Mouse (Mus musculus) brain, adult 2 months (tissue): ENCODE measurements around the gene Gm10959.
"Not testable (repeated sequence)": the region's sequence is repeated elsewhere in the genome, so short reads cannot be mapped to it uniquely, and the experiment has no call there.

Experiments
- DNase-seq: peaks from one replicate; pipeline ENCODE4 v3.0.0; 2011; ENCODE audit warnings: low read depth, low spot score

Gm10959 gene

DNA sequence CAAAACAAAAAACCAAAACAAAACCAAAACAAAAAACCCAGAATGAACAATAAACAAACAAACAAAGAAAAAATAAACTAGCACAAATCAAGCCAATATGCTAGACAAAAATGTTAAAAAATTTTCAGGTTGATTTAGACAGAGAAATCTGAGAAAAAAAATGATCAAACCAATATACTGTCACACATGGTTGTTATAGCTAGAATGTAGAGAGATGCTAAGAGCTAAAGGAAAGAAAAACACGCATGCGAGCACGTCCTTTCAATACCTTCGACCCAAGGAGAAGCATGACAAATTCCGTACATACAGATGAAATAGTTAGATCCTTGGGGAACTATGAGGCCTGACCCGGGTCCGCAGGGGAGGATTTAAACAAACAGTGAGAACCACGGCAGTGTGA lies at the start of gene Gm10959:
Gene Gm10959, minus strand, starts transcription at position 101 of the 400 bp plus-strand sequence.
- DNase-seq, result no peak

DNA sequence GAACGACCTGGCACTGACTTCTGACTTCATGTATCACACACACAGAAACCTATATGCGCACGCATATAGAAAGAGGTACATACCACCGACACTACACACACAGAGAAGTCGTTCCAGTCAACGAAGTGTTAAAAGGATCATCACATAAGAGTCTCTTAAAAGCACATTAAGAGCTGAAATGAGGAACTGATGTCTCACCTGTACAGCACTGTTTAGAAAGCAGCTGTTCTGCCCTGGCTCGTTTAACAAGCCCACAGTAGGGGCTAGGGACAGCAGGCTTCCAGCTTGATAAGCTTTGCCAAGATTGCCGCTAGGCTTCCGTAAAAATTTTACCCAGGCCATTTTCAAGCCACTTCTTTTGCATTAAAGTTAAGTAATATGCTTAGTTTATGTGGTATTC lies 49.2 kb upstream of the Gm10959 start:
- DNase-seq, result no peak

DNA sequence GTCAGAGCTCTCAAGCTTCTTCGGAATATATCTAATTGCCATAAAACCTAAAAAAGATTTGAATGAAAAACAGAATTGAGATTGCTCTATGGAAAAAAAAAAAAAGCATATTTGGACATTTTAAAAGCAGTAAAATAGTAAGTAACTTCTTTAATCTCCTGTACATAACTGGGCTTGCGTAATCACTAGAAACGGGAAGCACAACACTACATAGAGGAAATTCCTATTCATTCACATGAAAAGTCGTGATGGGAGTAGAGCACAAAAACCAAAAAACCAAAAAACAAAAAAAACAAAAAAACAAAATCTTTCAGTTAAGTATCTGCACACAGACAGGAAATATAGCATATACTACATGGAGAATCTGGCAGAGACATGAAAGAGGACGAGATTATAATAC lies 45.1 kb upstream of the Gm10959 start:
- DNase-seq, result no peak

DNA sequence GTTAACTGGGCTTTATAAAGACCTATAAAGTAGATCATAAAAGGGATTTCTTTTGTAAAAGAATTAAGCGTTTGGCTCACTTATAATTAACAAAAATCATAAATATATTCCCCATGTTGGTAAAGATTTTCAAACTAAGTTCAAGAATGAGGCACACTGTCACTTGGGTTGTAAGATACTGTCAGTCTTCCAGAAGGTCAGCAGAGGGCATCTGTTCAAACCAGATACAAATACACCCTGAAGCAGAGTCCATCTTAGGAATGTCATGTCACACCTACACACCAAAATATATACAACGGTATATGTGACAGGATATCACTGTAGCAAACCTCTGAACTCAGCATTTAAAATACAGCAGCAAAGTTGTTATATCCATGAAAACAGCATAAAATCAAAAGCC lies 31.0 kb upstream of the Gm10959 start:
- DNase-seq, result no peak

DNA sequence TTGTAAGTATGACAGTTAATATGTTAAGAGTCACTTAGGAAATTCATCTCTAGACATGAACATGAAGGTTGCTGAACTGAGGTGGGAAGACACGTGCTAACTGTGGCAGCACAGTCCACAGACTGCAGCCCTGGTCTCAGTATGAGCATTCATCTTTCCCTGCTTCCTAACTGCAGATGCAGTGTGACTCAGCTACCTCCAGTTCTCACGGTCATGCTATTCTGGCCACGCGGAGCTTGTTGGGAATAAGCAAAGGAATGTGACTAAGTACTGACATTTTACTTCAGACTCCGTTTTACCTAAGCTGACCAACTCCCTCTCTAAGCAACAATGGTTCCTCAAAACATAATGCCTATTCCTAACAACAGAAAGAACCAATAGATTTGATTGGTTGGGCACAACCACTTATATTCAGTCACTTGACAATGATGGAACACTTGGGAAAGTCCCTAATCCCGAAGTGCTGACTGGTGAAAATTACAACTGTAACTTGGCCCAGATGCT lies 24.3 kb upstream of the Gm10959 start:
- DNase-seq, result peak; percentile 47

DNA sequence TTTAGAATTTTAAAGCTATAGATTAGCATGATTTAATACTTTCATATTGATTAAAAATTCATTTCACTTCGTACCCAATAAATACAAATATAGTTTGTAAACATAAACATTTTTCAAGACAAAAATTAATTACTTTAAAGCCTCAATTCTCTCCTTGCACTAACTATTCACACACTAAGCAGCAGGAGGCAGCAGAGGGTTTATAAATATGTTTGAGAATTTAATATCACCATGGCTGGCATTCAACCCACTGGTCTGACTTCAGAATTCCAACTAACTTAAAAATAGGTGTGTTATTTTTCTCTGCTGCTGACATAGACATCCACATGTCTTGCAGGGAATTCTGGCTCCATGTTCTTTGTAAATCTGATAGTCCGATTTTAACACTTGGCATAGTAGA lies 20.1 kb upstream of the Gm10959 start:
- DNase-seq, result peak; percentile 56

DNA sequence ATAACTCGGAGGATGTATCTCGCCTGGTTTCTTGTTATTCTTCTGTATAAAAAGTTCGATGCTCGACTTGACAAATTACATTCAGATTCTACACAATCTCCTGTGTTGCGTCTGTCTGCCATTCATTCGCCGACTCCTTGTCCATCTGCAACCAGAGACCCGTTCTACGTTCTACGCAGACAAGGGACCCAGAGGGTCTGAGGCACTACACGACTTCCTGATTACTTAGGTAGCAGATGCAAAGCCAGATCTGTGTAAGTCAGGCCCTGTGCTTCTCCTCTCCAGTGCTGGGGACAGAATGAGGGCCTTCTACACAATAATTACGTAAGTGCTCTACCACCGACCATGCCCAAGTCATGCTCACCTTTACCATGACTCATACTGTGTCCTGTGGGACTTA lies 18.0 kb upstream of the Gm10959 start:
- not testable (repeated sequence) for DNase-seq

DNA sequence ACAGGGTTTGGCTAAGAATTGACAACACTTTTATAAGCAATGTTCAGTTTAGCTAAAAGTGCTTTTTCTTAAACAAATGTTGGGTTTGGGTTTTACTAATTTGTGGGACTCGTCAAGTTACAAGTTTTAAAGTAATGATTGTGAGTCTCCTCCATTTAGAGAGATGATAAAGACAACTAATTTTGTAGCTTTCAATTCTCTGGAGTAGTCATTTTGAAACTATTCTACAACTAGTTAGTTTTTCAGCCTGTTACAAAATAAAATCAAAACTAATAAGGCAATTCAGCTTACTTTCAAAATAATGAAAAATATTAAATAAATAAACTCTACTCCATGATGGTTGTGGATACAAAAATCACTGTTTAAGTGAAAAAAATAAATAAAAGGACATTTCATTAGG lies 13.3 kb upstream of the Gm10959 start:
- no peak for DNase-seq

DNA sequence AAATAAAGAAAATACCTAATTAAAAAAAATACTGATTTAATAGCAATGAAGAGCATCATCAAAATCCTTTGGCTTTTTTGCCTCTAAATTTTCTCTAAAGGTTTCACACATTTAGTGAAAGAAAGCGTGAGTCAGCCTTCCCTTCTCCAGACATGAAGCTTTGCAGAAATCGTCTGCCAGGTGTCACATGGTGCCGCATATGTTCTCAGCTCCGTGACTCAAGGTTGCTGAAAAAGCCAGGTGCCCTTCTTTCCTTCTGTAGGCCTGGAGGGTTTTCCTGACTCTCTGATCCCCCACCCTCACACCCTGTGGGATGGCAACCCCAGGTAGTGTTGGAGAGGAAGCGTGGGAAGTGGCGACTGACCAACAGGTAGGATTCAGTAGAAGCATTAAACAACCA lies 10.6 kb upstream of the Gm10959 start:
- peak; percentile 92 for DNase-seq

DNA sequence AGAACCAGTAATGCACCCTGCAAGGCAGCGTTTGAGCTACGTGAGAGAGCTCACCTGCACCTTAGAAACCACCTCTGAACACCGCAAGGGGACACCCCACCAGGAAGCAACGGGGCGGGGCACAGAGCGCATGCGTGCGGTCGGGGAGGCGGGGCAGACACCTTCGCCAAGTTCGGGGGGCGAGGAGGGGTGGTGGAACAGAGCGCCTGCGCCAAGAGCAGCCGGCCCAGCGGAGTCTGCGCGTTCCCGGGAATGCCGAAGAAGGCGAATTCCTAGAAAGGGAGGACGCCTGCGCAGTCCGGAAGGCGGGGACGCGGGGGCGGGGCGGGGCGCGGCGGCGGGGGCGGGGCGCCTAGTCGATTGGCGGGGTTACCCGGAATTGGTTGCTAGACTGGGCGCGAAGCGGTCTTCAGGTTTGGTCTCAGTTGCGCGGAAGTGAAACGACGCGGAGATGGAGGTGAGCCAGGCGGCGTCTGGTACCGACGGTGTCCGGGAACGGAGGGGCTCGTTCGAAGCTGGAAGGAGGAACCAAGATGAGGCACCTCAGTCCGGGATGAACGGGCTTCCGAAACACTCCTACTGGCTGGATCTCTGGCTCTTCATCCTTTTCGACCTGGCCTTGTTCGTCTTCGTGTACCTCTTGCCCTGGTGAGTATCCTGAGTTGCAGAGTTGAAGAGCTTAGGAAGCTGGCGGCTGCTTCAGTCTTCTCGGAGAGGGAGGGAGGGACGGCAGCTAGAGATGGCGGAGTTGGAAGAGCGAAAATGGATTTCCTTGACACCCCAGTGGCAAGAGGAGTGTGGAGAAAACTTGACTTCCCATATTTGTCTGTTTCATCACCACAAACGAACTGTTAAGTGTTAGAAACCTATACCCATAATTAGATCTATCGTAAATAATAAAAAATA lies 5.1 kb upstream of the Gm10959 start, which contains the start of gene 1810037I17Rik:
Gene 1810037I17Rik, plus strand, starts transcription at position 195 of the 906 bp plus-strand sequence.
- DNase-seq, result peak; percentile 98

DNA sequence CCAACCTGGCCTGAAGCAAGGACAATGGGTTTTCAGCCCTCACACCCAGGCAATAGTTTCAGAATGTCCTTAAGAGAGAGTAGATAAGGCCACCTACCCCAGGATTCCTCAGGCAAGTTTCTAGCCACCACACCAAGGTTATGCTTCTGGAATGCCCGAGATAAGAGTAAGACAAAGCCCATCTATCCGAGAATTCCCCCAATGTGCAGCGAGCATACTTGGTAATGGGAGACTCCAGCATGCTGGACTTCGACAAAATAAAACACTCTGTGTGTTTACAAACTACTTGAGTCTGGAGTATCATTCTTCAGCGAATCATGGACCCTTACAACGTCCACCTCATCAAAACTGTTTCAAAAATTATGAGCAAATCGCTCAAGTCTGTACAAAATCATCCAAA lies 4.0 kb upstream of the Gm10959 start:
- DNase-seq, result no peak

DNA sequence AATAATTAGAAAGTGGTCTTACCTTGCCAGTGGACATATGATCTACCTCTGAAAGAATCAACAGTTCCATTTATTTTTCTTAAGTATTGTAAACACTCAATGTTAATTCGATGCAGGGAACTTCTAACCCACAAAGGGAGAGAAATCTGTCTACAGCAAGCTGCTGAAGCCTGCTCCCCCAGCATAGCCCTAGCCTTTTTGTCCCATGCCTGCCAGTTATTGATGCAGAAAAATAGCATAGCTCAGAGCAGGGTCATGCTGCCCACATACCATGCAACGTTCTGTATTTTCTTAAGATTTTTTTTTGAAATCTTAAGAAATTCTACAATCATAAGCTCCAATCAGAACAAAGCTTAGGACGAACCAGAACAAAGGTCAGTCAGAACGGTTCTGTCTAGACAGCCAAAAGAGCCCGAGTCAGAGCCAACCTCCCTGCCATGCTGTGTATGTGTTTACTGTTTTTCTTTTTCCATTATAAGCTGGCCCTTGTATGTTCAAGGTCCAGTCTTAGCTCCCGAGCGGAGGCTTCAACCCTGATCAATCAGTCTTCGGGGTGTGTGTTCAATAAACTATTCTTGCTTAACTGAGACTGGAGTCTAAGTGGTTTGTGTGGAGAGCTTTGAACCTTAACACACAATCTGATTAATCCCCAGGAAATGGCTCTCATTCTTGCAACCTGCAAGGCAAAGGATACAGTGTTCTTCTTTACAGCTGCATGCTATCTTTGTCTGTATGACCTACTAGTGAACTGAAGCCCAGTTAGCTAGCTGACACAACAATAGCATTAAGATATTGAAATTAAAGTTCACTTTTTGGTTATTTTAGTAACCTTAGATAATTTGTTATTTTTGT lies 2.7 kb upstream of the Gm10959 start:
- DNase-seq, result no peak

DNA sequence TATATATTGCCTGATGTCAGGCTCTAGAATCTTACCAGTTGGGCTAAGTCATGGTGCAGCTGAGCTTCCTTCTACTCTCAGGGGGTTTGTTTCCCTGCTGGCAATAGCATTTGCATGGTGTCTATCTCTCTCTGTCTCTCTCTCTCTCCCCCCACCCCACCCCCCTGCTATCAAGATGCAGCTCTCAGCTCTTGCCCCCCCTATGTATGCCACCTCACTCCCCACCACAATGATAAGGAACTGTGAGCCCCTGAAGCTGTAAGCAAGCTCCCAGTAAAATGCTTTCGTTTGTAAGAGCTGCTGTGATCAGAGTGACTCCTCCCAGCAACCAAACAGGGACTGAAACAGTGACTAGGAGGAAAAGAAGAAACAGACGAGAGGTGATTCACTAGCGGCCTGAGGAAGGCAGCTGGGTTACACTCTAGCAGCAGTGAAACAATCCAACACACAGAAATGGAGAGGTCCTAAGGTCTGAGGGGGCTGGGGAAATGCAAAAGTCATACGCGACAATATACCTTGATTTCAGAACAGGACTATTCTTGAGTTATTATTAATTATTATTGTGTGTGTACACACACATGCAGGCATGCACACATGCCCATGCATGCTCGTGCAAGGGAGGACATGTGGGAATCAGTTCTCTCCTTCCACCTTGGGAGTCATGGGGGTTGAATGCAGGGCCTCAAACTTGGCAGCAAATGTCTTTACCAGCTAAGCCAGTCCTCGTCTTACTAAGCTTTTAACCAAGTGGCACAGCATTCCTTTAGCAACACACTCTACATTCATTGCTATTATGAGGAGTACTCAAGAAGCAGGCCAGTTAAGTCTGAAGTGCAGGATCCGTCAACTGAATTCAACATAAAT lies 1.6 kb upstream of the Gm10959 start:
- DNase-seq, result no peak

DNA sequence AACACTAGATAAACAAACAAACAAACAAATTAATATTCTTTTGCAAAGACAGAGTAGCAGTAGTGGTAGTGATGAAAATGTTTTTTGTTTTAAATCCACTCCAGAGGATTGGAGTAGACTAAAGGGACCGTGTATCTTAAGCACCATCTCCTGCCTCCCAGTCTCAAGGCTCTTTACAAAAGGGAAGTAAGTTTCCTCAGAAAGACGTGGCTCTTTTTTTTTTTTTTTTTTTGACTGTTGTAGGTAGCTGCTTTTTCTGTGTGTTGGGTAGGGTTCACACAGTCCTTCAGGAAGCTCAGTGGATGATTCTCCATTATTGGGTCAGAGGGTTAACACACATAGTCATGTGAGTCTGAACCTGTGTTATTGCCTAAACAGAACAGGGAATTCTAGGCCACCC lies 488 bp downstream of the Gm10959 start:
- no peak for DNase-seq

DNA sequence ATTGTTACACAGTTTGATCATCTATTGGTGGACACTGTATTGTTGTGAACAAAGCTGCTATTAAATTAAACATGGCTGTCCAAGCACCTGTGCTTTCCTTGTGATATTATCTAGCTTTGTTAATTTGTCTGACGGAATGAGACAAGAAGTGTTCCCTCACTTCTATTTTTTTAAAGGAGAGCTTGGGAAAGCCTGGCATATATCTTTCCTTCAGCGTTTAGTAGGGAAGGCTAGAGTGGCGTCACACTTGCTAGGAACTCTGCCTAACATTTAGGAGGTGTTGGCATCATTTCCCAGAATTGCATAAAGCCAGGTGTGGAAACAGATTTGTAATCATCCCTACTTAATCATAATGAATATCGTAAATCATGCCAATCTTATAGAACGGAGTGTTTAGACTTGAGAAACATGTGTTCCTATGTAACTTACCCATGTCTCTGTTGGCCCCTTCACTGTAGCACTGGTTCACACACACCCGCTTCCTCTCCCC lies 2.9 kb downstream of the Gm10959 start:
- no peak for DNase-seq

DNA sequence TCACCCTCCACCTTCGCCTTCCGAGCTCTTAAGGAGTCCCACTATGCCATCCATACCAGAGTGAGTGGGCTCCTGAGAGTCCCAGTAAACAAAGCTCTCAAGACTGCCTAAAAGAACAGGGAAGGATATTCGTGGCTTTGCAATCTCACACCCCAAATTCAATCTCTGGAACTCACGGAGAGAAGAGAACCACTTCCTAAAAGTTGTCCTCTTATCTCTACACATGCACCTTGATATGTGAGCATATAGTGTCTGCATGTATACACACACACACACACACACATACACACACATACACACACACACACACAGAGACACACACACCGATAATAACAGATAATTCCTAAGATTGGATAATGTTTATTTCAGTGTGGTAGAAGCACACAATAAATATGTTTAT lies 3.7 kb downstream of the Gm10959 start:
- DNase-seq, result no peak

DNA sequence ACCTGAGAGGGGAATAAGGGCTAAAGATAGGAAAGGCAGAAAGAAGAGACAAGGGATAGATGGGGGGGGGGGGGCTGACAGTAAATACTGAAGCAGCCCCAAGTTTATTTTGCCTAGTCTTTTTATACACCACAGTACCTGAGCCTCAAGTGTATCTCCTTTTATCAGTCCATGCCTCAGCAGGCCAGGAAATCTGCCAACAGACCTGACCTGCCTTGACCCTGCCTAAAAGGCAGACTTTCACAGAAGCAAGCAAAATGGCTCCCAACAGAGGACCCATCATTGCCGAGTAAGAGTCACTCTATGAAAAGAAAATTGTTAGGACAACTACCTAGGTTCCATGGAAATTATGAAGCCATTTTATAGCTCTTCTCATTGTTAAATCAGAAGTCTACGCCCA lies 11.3 kb downstream of the Gm10959 start:
- no peak for DNase-seq

DNA sequence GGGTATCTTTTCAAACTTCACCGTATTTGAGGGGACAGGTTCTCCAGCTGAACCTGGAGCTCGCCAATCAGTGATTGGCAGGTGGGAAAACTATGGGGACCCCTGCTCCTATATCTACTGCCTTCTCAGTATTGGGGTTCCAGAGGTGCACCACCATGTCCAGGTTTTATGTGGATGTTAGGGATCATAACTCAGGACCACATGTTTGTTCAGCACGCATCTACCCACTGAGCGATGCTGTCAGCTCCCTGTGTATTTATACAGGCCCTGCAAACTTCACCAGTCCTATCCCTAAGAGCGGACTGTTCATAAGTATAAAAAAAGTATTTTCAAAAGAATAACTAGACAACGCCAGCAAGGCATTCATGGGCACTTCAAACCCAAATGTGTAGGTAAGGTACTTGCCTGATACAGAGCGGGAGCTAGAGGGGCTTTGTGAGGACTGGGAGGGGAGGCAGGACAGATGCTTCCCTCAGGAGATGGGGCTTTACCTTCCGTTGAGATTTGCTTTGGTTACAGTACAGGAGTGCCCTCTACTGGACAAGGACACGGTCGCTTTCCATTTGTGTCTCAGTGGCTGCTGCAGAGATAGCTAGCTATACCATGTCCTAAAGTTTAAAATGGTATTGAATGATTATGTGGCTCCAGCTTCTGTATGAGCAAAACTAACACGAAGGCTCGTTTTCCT lies 15.3 kb downstream of the Gm10959 start:
- DNase-seq, result peak; percentile 77

DNA sequence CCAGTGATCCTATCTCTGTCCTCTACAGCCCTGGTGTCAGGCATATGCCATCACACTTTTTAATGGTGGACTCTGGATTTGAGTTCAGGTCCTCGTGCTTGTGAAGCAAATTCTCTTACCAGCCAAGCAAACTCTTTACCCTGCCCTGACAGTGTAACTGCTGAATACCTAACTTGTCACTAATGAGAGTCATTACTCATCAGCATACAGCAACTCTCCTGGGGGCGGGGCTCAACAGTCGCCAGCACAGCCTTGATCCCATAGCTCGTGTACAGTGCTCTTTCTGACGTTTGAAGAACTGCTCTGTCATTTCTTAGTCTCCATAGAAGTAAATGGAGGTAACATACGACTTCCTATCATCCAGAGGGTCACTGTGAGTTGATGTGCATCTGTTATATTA lies 20.9 kb downstream of the Gm10959 start:
- DNase-seq, result no peak

DNA sequence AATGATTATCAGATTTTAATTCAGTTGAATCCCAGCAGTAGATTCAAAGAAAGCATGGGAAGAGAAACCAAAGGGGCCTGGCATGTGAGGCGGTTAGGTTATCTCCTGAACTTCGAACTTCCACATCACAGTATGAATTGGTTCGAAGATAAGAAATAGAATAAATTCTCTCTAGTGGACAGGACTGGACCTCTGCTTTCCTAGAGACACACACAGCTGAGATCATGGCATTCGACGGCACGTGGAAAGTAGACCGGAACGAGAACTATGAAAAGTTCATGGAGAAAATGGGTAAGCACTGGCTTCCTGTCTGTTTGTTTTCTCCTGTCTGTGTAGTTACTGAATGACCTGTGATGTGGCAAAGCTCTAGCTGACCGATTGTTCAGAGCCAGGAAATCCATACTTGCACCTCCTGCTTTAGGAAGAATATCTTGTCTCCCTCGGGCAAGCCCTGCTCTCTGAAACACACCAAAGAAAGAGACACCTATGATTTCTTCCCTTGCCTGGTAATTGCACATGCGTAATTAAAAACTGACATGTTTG lies 23.9 kb downstream of the Gm10959 start:
- no peak for DNase-seq
